Mouse (Mus musculus): ENCODE measurements around the gene Cerk.
"Not testable (repeated sequence)": the region's sequence is repeated elsewhere in the genome, so short reads cannot be mapped to it uniquely, and the experiment has no call there.

Cerk gene

DNA sequence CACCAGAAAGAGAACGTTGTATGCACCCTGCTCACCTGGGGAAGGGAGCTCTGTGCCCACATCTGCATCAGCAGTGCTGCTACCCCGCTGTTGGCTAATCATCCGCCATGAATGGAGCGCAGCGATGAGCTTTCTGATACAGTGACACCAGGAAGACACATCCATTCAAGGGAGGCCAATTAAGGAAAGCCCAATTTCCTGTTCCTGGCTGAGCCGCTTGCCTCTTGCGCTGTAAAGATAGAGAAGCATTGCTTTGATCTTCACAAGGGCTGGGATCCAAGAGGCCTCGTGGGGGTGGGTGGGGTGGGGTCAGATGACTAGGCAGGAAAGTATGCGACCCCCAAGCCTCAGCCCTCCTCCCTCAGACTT is 72.6 kb downstream of the Cerk start:
- DNase-seq (ENCODE audit: low read depth) = peak; percentile 42

DNA sequence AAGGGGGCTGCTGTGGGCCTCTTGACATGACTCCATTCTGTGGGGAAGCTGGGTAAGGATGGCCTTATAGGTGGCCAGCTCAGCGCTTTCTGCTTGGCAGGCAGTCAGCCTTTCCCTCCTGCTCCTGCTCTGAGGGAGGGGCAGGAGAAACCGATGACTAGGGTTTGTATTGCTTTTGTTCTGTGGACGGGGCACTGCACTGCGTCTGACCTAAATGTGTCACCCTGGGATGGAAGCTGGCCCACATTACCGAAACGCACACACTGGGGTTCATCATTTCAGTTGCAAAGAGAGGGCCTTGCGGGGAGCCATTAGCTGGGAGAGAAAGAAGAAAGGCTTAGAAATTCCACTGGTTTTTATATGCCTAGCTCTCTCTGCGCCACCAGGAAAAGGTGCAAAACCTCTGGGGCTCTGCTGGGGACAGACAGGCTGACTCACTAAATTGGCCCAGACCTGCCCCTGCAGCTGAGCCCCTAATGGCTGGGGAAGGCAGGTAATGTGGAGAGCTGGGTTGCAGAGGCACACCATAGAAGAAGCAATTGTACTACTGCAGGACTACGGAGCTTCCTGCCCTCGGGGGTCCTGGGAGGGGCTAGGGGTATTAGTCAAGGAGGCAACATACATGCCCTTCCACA is 73.1 kb downstream of the Cerk start:
- DNase-seq (ENCODE audit: low read depth) = no peak

DNA sequence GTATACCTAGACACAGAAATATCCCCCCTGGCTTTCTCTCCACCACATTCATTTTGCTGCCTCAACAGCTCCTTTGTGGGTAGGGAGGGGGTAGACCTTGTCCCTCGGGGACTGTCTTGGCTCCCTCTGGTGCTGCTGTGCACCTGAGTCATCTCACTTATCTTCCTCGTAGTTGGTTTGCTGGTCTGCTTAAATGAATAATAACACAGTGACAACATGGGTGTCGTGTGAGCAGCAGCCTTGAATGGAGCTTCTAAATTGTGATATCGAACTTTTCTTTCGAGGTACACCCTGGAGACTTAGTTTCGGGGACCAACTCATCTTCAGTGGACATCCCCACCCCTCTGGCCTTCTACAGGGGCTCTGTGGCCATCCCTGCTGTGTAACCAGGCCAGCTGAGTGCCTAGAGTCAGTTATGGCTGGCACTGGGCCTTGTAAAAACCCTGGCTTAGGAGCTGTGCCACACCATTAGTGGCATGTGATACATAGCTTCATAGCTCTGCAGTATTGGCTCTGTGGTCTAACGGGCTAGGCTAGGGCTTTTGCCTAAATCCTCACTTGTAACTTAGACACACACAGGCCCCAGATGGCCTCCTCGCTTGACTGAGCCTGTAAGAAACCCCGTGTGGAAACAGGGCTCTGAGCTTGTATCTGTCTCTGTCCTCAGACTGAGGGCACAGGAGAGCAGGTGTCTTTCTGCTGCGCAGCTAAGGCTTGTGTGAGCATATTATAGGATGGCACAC is 75.4 kb downstream of the Cerk start:
- no peak for DNase-seq (ENCODE audit: low read depth)

DNA sequence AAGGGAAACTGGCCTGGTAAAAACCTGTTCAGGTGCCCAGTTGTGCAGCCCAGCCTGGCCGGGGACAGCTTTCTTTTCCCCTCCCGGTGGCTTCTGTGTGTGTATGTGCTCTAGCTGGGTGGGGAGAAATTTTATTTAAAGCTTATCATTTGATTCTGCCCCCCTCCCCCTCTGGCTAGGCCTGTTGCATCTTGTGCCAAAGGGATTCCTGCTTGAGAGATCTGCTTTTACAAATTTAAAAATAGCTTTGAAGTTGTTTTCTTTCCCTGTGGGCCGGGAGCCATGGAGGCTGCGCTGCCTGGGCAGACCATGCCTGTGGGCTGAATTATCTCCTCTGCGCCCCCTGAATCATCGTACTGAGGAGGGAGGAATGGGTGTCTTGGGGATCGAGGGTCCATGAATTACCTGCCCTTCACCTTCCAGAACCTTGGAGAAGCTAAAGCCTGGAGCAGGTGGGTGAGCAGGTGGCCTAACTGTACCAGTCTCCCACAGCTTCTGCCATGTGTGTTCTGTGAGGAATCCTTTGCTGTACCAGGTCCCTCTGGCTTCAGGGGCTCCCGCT is 76.2 kb downstream of the Cerk start:
- DNase-seq (ENCODE audit: low read depth) = no peak

DNA sequence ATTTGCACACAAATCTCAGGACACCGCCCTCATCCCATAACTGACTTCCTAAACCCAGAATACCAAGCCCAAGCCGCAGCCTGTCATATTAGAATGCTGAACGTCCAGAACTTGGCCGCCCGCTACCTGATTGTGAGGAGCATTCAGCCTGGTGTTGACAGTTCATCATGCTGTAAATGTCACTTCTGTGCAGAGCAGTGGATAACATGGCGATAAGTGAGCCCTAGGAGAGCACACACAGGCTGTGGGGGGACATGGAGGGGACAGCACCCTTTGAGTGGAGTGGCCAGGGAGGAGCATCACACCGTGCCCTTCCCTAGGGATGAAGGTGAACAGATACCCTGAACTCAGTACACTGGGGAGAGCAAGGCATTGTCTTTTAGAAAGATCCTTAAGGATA is 76.7 kb downstream of the Cerk start:
- no peak for DNase-seq (ENCODE audit: low read depth)

DNA sequence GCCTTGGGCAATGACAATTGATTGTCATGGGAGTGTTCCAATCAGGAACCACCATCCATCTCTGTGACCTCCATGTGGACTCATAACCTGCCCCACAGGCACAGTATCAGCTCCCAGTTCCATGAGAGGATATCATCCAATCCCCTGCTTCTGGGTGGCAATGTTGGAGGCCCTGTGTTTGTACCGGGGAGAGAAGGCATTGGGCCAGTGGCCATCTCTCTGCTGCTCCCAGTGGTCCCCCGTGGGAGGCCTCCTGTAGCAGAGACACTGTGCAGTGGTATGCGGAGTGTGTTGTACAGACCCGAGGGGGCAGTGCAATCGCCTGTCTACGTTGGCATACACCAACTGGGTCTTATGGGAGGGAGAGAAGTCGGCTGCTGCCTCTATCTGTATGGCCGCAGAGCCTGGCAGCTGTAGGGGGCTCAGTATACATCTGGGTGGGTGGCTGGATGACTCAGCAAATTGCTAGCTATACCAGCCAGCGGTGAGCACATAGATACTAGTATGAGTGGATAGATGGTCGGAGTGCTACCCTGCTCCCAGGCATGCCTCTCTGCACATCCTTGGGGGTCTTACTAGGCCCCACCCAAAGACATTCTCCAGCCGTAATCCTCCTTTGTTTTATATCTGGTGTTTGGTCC is 78.0 kb downstream of the Cerk start:
- DNase-seq (ENCODE audit: low read depth) = no peak

DNA sequence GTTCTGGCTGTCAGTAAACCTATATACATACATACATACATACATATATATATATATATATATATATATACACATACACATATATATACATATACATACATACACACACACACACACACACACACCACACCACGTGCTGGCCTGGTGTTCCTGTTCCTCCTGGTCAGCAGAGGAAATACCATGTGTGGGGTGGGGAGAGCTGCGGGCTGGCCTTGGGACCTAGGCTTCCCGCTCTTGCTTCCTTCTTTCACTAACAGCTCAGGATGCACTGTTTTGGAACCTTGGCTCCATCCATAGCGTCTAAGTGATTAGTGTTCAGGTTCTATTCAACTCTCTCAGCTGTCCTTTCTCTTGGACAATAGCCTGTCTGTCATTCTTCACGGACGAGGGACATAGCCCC is 80.2 kb downstream of the Cerk start:
- no peak for DNase-seq (ENCODE audit: low read depth)

DNA sequence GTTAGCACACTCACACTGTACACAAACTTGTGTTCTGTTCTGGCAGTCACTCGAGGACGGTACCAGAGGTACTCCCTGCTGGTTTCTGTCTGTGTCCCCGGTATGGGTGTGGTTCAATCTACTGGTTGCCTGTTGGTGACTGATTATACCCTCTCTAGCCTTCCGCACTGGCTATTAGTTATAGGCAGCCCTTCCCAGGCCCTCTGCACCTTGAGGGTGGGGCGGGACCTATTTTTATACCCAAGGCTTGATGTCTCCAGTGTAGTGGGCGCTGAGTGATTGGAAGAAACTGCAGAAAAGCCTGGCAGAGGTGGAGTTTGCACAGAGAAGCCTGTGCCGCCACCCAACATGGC is 80.6 kb downstream of the Cerk start:
- no peak for DNase-seq (ENCODE audit: low read depth)

DNA sequence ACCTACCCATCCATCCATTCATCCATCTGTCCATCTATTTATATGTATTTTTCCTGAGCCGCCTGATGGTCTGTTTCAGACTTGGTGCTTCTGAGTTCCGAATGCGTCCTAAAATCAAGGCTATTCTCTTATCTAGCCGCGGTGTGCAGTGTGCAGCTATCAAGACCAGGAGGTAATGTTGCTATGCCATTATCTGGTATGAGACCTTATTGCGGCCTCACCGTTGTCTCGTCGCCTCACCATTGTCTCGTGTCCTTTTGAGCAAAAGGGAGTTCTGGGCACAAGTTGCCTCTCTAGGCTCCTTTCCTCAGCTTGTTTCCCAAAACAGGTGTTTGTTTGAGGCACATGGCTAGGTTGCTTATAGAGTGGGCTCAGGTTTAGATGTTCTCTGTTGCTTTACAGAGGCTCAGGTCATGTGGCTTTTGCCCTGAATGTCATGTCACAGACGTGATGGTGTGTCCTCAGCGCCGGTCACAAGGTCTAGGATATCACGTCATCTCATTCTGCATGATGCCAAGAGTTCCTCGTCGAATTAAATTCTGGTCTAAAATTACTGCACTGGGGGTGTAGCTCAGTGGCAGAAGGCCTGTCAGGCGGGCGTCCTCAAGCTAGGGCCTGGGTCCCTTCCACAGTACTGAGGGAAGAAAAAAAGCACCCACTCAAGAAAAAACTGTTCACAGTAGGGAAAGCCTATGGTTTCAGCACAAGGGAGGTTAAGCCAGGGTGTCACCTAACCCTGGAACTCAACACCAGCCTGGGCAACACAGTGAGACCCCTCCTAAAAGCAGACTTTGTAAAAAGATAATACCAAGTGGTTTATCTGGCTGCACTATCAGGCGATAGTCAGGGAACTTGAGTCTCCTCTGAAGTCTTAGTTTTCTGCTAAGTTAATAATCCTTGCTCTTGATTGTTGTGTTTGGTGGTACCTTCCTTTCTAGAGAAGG is 81.3 kb downstream of the Cerk start:
- no peak for DNase-seq (ENCODE audit: low read depth)

DNA sequence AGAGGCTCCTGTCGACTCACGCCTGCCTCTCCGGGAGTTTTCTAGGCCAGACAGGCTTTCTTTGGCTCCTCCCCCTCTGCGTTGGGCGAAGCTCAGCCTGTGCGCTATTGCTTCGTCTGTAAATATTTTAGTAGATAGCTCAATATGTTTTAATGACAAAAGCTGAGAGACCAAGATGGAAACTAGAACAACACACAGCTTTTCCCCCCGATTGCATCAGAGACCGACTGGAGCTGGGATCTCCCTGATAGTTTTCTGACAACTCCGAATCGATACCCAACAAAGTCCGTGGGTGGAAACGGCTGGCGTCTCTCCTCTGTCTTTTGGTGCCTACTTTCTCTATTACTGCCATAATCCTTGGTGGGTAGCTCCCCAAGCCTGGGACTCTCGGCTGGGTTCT is 83.6 kb downstream of the Cerk start:
- no peak for DNase-seq (ENCODE audit: low read depth)

DNA sequence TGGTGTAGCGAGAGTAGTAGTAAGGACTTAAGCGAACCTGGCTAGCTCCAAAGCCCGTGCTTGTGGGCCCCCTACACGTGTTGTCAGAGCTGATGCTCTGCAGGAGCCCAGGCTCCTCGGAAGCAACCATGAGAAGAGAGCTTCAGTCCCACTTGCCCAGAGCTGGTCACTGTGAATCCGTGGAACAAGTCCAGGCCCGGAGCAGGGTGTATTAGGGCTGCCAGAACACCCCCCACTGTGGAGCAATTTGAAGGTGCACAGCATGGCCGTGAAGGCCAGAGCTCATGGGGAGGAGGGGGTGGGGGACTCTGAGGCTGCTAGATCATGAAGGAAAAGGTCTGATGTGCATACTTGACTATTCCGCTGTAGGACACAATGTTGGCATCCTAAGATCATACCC is 84.4 kb downstream of the Cerk start:
- DNase-seq (ENCODE audit: low read depth) = no peak

DNA sequence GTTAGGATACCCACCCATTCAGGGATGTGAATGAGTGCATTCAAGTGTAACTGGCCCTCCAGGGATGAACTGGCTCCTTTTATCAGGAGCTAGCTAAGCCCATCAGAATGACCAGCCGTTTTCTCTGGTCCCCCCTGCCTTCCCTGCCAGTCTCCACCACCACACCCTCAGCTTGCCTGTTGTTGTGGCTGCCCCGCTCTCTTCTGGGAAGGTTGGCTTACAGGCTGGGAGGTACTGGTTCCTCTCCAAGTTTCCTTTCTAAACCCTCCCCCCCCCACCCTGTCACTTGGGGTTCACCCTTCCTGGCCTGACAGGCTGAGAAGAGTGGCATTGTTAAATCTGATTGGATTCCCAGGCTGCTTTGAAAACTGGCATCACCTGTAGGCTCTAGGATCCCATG is 88.1 kb downstream of the Cerk start:
- no peak for DNase-seq (ENCODE audit: low read depth)

DNA sequence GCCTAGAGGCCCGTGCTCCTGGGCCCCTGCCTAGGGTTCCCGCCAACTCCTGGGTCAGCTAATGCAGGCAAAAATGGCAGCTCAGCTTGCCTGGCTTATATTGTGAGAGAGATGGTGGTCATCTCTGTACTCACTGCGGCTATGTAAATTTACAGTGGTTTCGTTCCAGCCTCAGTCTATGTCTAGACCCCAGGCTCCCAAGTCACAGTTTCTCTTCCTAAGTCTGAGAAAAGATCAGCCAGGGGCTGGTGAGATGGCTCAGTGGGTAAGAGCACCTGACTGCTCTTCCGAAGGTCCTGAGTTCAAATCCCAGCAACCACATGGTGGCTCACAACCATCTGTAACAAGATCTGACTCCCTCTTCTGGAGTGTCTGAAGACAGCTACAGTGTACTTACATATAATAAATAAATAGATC is 89.3 kb downstream of the Cerk start:
- DNase-seq (ENCODE audit: low read depth) = not testable (repeated sequence)

DNA sequence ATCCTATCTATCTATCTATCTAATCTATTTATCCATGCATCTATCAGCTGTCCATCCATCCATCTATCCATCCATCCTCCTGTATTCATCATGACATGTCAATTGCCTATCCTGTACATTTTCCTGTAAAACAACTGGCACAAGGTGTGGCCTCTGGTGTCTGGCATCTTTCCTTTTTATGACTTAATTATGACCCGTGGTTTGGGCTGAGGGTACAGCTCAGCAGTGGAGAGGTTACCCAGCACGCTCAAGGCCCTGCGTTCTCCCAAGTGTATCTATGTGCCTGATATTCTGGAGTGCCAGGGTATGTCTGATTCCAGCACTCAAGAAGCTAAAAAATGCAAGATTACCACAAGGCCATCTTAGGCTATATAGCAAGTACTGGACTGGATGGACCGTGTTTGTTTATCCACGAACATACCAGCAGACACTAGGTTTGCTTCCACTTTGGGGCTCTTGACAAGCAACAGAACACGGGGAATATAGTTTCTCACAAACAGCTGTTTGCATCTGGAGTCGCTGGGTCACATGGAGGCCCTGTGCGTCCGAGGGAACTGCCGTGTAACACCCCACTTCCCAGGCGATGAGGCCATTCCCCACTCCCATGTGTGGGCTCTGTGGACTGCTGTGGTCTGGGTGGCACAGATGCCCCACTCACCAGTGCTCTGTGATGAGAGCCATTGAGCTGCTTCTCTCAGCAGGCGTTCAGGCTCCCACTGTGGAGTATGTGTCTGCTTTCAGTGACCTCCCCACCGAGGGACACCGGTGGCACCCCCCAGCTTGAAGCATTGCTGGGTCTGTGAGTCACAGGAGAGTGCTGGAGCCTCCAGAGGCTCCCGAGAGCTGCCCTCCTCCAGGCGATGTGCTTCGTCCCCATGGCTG is 90.0 kb downstream of the Cerk start:
- DNase-seq (ENCODE audit: low read depth) = no peak

DNA sequence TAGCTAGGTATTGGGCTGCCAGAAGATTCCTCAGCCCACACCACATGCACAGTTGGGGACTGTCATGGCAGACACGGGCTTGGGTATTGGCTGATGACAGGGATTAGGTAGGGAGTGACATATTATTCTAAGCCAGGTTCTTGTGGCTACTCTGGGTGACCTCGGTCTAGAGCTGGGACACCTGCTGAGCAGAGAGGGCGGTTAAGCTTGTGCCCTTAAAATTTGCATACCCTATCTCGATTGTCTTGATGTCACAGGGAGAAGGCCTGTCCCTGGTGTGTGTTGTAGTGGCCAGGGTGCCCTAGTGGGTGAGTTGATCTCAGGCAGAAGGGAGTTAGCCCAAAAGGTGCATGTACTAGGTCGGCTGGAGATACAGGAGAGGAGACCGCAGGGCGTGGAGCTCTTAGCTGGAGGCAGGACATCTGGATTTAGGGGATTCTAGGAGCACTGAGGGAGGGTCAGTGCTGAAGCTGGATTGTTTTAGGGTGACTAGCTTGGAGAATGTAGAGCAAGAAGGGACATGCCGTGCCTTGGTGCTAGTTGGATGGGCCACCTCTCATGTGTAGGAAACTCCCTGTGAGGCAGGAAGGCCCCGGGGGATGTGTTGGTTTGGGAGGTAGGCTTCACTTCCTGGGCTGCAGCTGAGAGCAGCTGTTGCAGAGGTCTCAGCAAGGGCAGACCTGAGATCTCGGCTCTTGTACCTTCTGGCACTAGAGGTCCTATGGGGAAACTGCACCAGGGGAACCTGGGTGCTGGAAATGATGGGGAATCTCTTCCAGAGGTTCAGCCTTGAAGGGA is 91.4 kb downstream of the Cerk start:
- DNase-seq (ENCODE audit: low read depth) = peak; percentile 43

DNA sequence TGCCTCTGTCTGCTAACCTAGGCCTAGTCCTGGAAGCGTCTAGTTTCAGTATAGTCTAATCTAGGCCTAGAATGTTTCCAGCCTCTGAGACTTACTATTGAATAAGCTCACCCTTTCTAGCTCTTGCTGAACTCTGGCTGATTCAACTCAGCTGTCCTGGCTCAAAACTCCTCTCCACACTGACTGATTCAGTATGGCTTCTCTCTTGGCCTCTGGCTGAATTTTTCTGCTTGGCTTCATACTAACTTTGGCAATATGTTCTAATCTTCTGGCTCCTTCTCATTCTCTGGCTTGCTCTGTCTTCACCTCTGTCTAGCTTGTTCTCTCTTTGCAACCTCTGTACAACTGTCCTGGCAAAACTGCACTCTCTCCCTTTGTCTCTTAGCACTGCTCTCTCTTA is 92.7 kb downstream of the Cerk start:
- no peak for DNase-seq (ENCODE audit: low read depth)

DNA sequence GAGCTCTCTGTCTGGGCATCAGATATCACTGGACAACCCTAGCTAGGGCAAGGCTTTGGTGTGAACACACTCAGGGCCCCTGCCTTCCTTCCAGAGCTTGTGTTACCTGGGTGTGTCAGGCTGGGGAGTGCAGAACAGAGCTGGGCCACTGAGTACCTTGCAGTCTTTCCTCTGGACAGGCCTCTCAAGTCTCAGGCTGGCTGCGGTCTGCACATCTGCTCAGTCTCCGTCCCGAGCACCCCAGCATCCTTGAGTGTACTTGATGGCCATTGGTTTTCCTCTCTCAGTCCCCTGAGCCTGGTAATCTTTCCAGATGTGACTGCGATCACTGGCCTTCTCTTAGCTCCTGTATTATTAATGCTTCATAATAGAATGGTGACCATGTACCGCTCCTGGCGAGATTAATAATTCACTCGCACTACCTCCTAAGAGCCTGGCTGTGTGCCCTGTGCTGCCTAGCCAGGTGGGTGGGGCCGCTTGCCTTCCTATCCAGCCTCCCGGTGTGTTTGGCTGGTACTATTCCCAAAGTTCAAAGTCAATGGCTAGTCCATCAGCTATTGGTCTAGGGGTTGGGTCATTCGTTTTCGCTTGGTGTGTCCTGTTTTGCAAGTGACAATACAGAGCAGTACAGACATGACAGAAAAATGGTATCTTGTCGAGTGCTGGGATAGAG is 93.8 kb downstream of the Cerk start:
- no peak for DNase-seq (ENCODE audit: low read depth)

DNA sequence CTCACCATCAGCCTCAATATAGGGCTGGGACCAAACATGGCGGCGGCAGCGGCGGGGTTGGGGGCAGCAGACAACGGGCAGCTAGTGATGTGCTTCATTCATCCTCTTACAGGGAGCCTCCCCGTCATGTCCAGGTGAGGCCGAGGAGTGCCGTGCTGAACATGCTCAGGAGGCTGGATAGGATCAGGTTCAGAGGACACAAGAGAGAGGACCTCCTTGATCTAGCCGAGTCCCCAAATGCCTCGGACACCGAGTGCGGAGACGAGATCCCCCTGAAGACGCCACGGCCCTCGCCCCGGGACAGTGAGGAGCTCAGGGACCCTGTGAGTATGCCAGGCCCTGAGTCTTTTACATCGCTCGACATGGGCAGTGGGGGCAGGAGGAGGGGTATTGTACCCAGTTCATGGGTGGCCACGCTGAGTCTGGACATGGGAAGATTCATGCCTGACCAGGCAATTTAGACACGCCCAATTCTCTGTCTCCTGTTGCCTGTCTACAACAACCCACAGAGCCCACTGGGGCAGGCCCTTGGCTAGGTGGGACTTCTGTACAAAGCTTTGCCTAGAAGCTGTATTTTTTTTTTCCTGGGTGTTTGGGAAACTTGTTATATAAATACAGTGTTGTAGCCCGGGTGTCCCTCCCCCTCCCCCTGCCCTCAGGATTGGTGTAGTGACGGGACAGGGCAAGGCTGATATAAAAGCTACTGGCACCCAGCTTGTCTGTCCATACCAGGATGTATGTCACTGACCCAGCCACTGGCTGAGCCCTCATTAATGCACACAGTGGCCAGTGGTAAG is 94.5 kb downstream of the Cerk start:
- no peak for DNase-seq (ENCODE audit: low read depth)

DNA sequence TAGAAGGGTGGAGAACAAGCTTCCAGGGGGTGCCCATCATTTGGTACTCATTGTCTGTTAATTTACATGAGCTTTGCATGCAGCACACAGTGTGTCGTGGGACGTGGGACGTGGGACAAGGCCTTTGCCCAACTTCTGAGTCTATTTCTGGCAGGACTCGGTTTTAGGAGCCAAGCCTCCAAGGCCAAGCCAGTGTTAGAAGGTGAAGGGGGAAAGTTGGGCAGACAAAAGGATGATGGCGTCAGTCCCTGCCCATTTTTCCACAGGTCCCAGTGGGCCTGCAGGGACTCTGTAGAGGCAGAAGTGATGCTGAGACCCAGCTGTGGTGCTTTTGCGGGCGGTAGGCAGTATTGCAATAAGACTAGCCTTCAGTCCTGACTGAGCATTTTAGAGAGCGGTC is 95.4 kb downstream of the Cerk start:
- no peak for DNase-seq (ENCODE audit: low read depth)
